Mouse (Mus musculus) ZHBTc4 (cell line): ENCODE results near the gene Fam24b.

ENCODE experiments used
- DNase-seq: peaks from one replicate; pipeline ENCODE4 v3.0.0-alpha.2; 2011; ENCODE audit warnings: low read depth, low spot score

Fam24b gene

DNA sequence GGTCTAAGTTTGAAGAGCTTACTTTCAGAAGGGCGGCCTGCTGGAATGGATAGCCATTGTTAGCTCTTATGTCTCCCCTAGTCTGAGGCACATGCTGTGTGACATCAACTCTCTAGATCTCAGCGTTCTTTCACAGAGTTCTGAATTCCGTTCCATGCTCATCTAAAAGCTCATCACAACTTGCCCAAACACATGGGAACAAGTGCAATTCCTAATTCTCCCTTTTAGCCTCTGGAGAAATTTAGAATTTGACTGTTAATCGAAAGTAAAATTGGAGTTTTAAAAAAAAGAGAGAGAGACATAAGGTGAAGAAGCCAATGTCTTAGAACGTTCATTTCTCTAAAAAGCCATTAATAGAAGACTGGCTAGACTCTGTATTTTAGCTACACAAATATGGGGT, at the start of gene Fam24b:
TSS of gene Fam24b (minus strand) at position 101 of the 400 bp plus-strand sequence.
- no peak for DNase-seq

DNA sequence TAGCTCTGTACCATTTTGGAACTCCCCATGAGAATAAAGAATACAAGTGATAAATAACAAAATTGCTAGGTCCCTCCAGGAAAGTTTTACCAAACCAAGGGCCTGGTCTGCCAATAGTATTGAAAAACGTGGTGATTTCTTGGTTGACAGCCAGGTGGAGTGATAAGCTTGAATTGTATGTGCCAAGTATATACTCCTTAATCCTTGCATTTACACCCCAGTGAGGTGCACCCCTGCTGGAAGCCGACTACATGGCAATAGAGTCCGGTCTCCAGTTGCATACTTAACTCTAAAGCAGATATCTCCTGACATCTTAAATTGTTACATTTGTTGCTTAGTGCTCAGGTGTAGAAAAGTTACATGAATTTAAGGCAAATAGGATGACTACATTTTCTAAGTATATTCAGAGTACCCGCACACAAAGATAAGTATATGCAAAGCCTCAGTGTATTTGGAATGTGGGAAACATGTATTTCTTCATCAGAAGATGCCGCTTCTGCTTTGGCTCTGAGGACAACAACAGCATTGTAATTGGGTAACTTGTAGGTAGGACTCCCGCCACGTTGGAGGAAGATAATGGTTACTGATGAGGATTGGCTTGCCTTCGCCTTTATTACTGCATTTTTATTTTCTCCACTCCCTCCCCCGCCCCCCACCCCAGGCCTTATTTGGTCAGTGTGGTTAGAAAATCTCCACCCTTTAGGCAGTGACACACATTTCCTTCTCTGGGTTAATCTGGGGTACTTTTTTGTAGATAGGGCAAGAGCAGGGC, 42.8 kb upstream of the Fam24b start:
- no peak for DNase-seq

DNA sequence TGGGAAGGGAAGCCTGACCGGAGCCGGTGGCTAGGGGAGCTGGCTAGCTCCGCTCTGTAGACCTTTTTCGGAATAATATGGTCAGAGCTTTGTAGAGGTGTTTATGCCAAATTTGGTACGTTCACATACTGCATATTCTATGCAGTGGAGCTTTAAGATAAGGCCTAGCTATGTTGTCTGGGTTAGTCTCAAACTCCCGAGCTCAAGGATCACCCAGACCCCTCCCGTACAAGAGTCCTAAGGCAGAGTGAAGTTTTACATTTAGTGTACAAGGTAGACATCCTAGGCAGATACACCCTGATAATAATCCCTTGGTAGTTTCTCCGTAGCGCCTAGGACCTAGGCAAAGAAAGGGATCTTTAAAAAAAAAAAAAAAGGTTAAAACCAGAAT, 42.1 kb upstream of the Fam24b start:
- DNase-seq: no peak

DNA sequence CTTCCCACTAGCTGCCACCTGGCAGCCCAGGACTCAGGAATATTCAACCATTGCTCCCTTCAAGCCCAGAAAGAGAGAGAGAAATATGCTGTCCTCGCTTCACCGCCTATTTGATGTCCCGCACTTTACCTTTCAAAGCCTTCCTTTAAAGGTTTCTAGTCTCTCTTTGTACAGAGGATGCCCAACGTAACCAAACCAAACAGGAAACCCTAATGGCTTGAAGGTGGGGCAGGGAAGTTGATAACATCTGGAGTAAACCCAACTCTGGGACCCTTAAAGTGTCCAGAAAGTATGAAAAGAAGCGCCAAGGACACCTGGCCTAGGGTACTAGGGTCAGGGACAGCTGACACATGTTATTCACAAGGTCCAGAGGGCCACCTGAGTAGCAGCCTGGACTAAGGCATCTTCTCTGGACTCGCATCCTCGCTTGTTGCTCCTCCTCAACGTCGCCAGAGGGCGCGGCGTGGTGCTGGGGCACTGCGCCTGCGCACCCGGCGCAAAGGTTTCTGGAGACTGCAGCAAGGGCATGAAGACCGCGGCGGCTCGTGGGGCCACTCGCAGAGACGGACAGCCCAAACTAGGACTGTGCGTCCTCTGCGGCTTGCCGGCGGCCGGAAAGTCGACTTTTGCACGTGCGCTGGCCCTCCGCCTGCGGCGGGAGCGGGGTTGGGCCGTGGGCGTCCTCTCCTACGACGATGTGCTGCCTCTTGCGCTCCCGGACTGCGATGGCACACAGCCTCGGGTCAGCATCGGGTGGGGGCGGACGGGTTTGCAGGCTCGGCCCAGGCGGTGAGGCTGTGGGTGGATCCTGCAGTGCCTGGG, 41.5 kb upstream of the Fam24b start, which contains the start of gene Pstk:
TSS of gene Pstk (plus strand) at position 494 of the 822 bp plus-strand sequence.
- peak; percentile 95 for DNase-seq

DNA sequence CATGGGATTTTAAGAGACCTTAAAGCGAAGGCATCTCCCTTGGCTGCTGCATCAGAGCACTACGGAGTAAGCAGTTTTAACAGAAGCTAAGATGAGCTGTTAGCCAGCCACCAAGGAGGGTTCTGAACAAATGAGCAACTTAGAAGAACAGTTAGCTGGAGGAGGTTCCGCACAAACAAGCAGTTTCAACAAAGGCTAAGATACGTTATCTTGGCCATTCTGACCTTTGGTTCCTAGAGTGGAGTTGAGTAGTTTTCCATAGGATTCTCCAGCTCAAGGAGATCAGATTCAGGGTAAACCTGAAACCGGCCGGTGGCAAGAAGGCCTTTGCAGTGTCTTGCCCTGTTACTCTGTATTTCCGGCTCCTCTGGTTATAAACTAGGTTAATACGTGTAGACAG, 34.8 kb upstream of the Fam24b start:
- DNase-seq: no peak

- peak; percentile 100 for DNase-seq
Measured at GRCm38 (mm10) chr7:131362615-131363300, 33.4 kb upstream of the Fam24b start, which contains the start of gene 2310057M21Rik. Gene 2310057M21Rik, minus strand, starts transcription at chr7:131362759.

- DNase-seq: no peak
Measured at GRCm38 (mm10) chr7:131362269-131362614, 32.9 kb upstream of the Fam24b start.

- no peak for DNase-seq
Measured at GRCm38 (mm10) chr7:131356105-131356504, 26.8 kb upstream of the Fam24b start.

DNA sequence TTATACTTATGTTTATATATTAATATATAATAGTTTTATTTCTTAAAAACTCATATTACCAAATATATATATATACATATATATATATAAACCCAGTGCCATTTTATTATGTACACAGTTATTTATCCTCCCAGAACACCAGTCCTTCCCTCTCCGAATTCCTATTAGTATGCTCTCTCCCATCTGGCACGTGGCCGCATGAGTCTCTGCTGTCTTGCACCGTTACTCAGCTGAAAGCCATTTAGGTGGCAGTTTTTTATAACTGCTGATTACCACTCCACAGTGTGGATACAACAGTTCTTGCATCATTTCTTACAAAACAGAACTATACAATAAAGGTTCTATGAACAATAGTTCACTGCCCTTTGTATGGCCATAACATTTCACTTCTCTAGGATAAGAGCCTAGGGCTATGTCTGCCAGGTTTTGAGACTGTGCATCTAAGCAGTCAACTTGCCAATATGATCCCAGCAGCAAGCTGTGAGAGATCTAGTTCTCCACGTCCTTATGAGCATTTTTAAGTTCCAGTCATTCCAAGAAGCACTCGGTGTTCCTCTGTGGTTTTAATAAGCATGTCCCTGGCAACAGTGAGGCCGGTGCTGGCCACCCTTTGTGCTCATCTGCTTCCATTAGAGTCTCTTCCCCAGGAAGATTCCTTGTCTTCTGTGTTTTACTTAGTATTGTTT, 16.7 kb upstream of the Fam24b start:
- no peak for DNase-seq

GRCm38 (mm10) chr7:131337502-131338068, 8.3 kb upstream of the Fam24b start:
- peak; percentile 28 for DNase-seq

GRCm38 (mm10) chr7:131333564-131333963, 4.2 kb upstream of the Fam24b start, which contains the start of gene Fam24a:
Gene Fam24a, plus strand, starts transcription at chr7:131333864.
- DNase-seq: no peak

DNA sequence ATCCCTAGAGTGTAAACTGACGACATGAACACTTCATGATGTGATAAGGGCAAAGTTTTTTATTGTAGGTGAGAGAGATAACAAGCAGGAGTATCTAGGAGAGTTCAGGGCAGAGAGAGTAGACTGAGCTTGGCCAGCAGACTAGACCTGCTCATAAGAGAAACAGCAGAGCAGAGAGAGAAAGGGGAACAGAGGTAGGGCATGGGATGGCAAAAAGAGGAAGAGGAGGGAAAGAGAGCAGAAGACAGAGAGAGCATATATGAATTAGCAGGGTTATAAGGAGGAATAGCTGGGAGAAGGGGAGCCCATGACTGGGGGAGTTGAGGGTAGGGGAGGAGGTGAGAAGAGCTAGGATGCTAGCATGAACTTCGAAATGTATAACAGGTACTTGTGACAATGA, 2.4 kb upstream of the Fam24b start:
- no peak for DNase-seq

DNA sequence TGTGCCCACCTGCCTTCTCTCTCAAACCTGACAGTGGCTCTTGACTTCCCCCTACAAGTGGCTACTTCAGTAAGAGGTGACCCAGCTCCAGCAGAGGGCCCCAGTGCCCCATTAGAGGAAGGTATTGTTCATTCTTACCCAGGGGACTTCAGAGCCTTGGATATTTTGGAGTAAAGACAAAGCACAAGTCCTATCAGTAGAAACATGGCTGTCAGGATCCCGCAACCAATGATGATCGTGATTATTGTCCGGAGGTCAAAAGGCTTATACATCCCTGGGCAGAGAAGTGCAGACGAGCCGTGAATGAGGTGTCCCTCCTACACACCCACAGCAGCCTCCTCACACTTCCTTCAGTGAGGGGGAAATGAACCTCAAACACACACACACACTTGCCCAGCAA, 2.3 kb downstream of the Fam24b start:
- DNase-seq: no peak

- DNase-seq: no peak
Measured at GRCm38 (mm10) chr7:131322192-131322591, 7.1 kb downstream of the Fam24b start, which contains the start of gene Cuzd1. Gene Cuzd1, minus strand, starts transcription at chr7:131322292.

DNA sequence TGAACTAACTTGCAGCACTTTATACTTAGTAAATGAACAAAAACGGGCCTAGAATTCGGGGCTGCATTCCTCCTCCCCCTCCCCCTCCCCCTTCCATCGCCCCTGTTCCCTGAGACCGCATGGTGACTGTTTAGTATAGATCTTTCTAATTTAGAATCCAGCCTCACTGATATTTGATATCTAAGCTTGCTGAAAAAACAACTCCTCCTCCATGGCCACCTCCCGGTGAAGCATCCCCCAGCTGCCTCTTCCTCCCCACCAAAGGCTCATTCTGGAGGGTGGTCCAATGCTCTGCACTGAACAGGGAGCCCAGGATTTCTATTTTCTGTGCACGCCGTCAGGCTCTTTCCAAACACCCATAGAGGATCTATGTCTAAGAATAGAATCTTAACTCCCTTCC, 11.0 kb downstream of the Fam24b start:
- no peak for DNase-seq

- DNase-seq: peak; percentile 63
Measured at GRCm38 (mm10) chr7:131317587-131317986, 11.7 kb downstream of the Fam24b start.

DNA sequence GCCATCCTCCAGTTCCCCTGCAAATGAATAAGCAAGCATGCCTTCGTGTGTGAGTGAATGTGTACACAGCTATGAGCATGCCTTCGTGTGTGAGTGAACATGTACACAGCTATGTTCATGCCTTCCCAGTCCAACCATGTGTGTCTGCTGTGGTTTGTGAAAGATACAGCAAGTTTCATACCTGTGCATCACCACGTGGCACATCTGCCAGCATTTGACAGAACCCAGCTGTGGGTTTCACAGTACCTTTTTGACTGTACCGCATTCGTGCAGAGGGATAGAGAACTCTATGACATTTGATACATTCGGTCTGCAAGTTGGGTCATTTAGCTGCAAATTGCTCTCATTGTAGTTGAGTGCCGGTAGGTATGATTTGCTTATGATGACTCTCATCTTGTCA, 14.8 kb downstream of the Fam24b start:
- no peak for DNase-seq

- no peak for DNase-seq
Measured at GRCm38 (mm10) chr7:131306733-131307132, 22.6 kb downstream of the Fam24b start.

DNA sequence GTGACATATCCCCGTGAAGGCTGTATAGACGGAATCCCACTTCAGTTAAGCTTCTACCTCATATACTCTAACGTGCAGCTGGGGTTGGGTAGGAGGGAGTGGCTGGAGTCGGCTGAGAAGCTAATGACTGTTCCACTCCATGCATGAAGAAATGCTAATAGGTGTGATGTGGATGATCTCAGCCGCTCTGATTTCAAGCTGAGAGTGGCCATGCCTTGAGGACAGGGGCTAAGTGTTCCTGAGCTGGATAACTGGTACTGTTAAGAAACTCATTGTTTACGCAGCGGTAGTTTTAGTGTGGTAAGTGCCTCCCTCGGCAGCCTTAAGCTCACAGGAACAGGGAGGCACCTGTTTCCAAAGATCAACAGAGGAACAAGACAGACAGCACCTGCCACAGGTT, 26.0 kb downstream of the Fam24b start:
- DNase-seq: no peak

GRCm38 (mm10) chr7:131297151-131297550, 32.2 kb downstream of the Fam24b start:
- no peak for DNase-seq
